Mouse (Mus musculus): Measurements from ENCODE around the gene Olfr914.

The Olfr914 gene

GRCm38 (mm10) chr9:38604802-38605201, at the start of gene Olfr914:
Olfr914 (plus strand) TSS chr9:38605102.
- no peak for DNase-seq (ENCODE audit: low spot score)

- no peak for DNase-seq (ENCODE audit: low spot score)
Measured at GRCm38 (mm10) chr9:38579878-38580277, 25.0 kb upstream of the Olfr914 start, which contains the start of gene Olfr912. Olfr912 (plus strand) TSS chr9:38580178.

DNA sequence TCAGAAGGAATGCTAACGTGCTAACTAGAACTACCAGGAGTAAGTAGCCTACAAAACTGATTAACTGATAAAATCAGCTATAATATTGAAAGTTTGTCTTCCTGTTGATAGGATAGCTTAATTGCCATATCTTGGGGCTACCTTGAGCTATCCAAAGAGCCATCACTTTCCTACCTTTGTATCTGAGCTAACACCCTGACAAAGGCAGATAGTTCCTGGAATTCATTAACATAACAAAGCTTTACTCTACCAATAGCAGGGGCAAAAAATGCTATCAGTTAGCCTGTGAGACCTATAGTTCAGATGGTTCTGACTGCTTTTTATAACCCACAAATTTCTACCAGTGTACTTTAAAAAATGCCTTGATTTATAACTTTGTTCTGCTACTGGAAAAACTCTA, 13.8 kb upstream of the Olfr914 start:
- DNase-seq (ENCODE audit: low spot score) = no peak

DNA sequence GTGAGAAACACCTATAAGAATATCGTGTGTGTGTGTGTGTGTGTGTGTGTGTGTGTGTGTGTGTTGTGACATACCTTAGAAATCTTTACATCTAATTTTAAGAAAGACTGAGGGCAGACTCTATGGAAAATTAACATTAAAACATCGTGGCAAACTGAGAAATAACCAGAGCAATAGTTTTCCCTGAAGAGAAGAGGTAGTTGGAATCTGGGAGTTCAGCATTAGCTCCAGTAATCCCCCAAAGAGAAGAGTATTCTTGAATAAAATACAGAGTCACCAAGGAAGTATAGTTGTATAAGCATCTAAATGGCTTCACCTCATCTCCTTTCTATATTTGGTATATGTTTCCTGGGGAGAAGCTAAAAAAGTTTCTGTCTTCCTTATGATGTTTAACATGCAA, 12.4 kb upstream of the Olfr914 start, which contains the start of gene Olfr913:
Gene Olfr913, plus strand, starts transcription at position 301 of the 400 bp plus-strand sequence.
- no peak for DNase-seq (ENCODE audit: low spot score)

GRCm38 (mm10) chr9:38632406-38632805, 27.5 kb downstream of the Olfr914 start:
- DNase-seq (ENCODE audit: low spot score) = no peak

GRCm38 (mm10) chr9:38659775-38660174, 54.9 kb downstream of the Olfr914 start, which contains the start of gene Olfr916:
Olfr916 (minus strand) TSS chr9:38659875.
- DNase-seq (ENCODE audit: low spot score) = no peak

Measured in left cerebral cortex, adult 11 months (tissue).